Mouse (Mus musculus): Measurements from ENCODE around the gene Cilp. TPM values are rescaled to one million over a fixed set of nuclear protein-coding genes. Genes with fewer than 3 reads are reported as not detected.
A peak's percentile ranks its signal among the peaks of the same experiment; 100 is the strongest.
"Not testable (repeated sequence)": the region's sequence is repeated elsewhere in the genome, so short reads cannot be mapped to it uniquely, and the experiment has no call there.

Cilp gene
- polyA plus RNA-seq, 1 experiment from 2014 or later, result 0.21 TPM

GRCm38 (mm10) chr9:65273873-65274272, 8.9 kb downstream of the Cilp start:
- no peak for DNase-seq (ENCODE audit: low spot score)
- no peaks in the 10 kb centered on the region for H3K36me3 ChIP-seq (replicated peaks; ENCODE audit: control insufficient read depth, insufficient read depth, low read depth, low read length)
- WGBS, result 78% methylated on average over 4 of the region's 4 CpGs

GRCm38 (mm10) chr9:65274851-65275250, 9.9 kb downstream of the Cilp start:
- 78% methylated on average over 3 of the region's 3 CpGs for WGBS
- not testable (repeated sequence) for H3K36me3 ChIP-seq (replicated peaks; ENCODE audit: control insufficient read depth, insufficient read depth, low read depth, low read length); H3K27me3 ChIP-seq (ENCODE audit: control insufficient read depth, insufficient read depth, low read length); H3K4me2 ChIP-seq (ENCODE audit: low read depth, low read length); DNase-seq (ENCODE audit: low spot score); H3K9ac ChIP-seq (replicated peaks; ENCODE audit: low read length); ATAC-seq (replicated peaks; ENCODE audit: insufficient number of reproducible peaks, low FRiP score, low TSS enrichment, low read depth); H3K27ac ChIP-seq (replicated peaks; ENCODE audit: low read depth, low read length); H3K9me3 ChIP-seq (replicated peaks; ENCODE audit: control insufficient read depth, low read length); H3K4me3 ChIP-seq (ENCODE audit: low read depth, low read length); H3K4me1 ChIP-seq (ENCODE audit: control insufficient read depth, insufficient read depth, low read length)

More at GRCm38 (mm10) chr9:65273873-65274272, 8.9 kb downstream of the Cilp start:
- no peak for ATAC-seq (replicated peaks; ENCODE audit: insufficient number of reproducible peaks, low FRiP score, low TSS enrichment, low read depth)
- Histone ChIP-seq H3K4me2 (ENCODE audit: low read depth, low read length) (no peak overlapping the region), H3K4me1 (ENCODE audit: control insufficient read depth, insufficient read depth, low read length) (no peaks in the 10 kb centered on the region), H3K27ac (replicated peaks; ENCODE audit: low read depth, low read length) (no peak overlapping the region), H3K4me3 (ENCODE audit: low read depth, low read length) (no peak overlapping the region), H3K9ac (replicated peaks; ENCODE audit: low read length) (no peak overlapping the region), H3K27me3 (ENCODE audit: control insufficient read depth, insufficient read depth, low read length) (no peaks in the 10 kb centered on the region), H3K9me3 (replicated peaks; ENCODE audit: control insufficient read depth, low read length) (no peaks in the 10 kb centered on the region)

GRCm38 (mm10) chr9:65275810-65276530, 11.0 kb downstream of the Cilp start:
- WGBS, result 81% methylated on average over 4 of the region's 4 CpGs
- Histone ChIP-seq H3K27me3 (ENCODE audit: control insufficient read depth, insufficient read depth, low read length) (no peaks in the 10 kb centered on the region), H3K27ac (replicated peaks; ENCODE audit: low read depth, low read length) (no peak overlapping the region), H3K9me3 (replicated peaks; ENCODE audit: control insufficient read depth, low read length) (no peaks in the 10 kb centered on the region), H3K36me3 (replicated peaks; ENCODE audit: control insufficient read depth, insufficient read depth, low read depth, low read length) (no peaks in the 10 kb centered on the region), H3K4me1 (ENCODE audit: control insufficient read depth, insufficient read depth, low read length) (no peaks in the 10 kb centered on the region), H3K9ac (replicated peaks; ENCODE audit: low read length) (no peak overlapping the region), H3K4me3 (ENCODE audit: low read depth, low read length) (no peak overlapping the region), H3K4me2 (ENCODE audit: low read depth, low read length) (no peak overlapping the region)
- no peak for ATAC-seq (replicated peaks; ENCODE audit: insufficient number of reproducible peaks, low FRiP score, low TSS enrichment, low read depth)
- no peak for DNase-seq (ENCODE audit: low spot score)

- H3K27me3 ChIP-seq (ENCODE audit: control insufficient read depth, insufficient read depth, low read length), result no peaks in the 10 kb centered on the region
- 71% methylated on average over 5 of the region's 5 CpGs for WGBS
- H3K4me1 ChIP-seq (ENCODE audit: control insufficient read depth, insufficient read depth, low read length), result no peaks in the 10 kb centered on the region
- DNase-seq (ENCODE audit: low spot score) (no peak), ATAC-seq (replicated peaks; ENCODE audit: insufficient number of reproducible peaks, low FRiP score, low TSS enrichment, low read depth) (no peak)
- no peak overlapping the region for H3K27ac ChIP-seq (replicated peaks; ENCODE audit: low read depth, low read length)
- H3K4me3 ChIP-seq (ENCODE audit: low read depth, low read length), result no peak overlapping the region
- no peak overlapping the region for H3K9ac ChIP-seq (replicated peaks; ENCODE audit: low read length)
- no peak overlapping the region for H3K4me2 ChIP-seq (ENCODE audit: low read depth, low read length)
- H3K36me3 ChIP-seq (replicated peaks; ENCODE audit: control insufficient read depth, insufficient read depth, low read depth, low read length), result no peaks in the 10 kb centered on the region
- no peaks in the 10 kb centered on the region for H3K9me3 ChIP-seq (replicated peaks; ENCODE audit: control insufficient read depth, low read length)
Observed at GRCm38 (mm10) chr9:65281536-65282151, 16.7 kb downstream of the Cilp start.

- WGBS, result 5% methylated on average over 3 of the region's 3 CpGs
- H3K4me2 ChIP-seq (ENCODE audit: low read depth, low read length), result no peak overlapping the region
- H3K4me3 ChIP-seq (ENCODE audit: low read depth, low read length), result no peak overlapping the region
- H3K27ac ChIP-seq (replicated peaks; ENCODE audit: low read depth, low read length), result no peak overlapping the region
- H3K27me3 ChIP-seq (ENCODE audit: control insufficient read depth, insufficient read depth, low read length), result no peaks in the 10 kb centered on the region
- no peaks in the 10 kb centered on the region for H3K9me3 ChIP-seq (replicated peaks; ENCODE audit: control insufficient read depth, low read length)
- no peaks in the 10 kb centered on the region for H3K36me3 ChIP-seq (replicated peaks; ENCODE audit: control insufficient read depth, insufficient read depth, low read depth, low read length)
- no peak for ATAC-seq (replicated peaks; ENCODE audit: insufficient number of reproducible peaks, low FRiP score, low TSS enrichment, low read depth)
- no peaks in the 10 kb centered on the region for H3K4me1 ChIP-seq (ENCODE audit: control insufficient read depth, insufficient read depth, low read length)
- no peak overlapping the region for H3K9ac ChIP-seq (replicated peaks; ENCODE audit: low read length)
- peak; percentile 78 for DNase-seq (ENCODE audit: low spot score)
Observed at GRCm38 (mm10) chr9:65283301-65283700, 18.3 kb downstream of the Cilp start.

- not testable (repeated sequence) for H3K27ac ChIP-seq (replicated peaks; ENCODE audit: low read depth, low read length); H3K27me3 ChIP-seq (ENCODE audit: control insufficient read depth, insufficient read depth, low read length); H3K4me2 ChIP-seq (ENCODE audit: low read depth, low read length); H3K9ac ChIP-seq (replicated peaks; ENCODE audit: low read length); DNase-seq (ENCODE audit: low spot score); H3K4me3 ChIP-seq (ENCODE audit: low read depth, low read length); H3K36me3 ChIP-seq (replicated peaks; ENCODE audit: control insufficient read depth, insufficient read depth, low read depth, low read length); H3K9me3 ChIP-seq (replicated peaks; ENCODE audit: control insufficient read depth, low read length); H3K4me1 ChIP-seq (ENCODE audit: control insufficient read depth, insufficient read depth, low read length); ATAC-seq (replicated peaks; ENCODE audit: insufficient number of reproducible peaks, low FRiP score, low TSS enrichment, low read depth)
- 84% methylated on average over 5 of the region's 5 CpGs for WGBS
Observed at GRCm38 (mm10) chr9:65288252-65288651, 23.3 kb downstream of the Cilp start.

- ATAC-seq (replicated peaks; ENCODE audit: insufficient number of reproducible peaks, low FRiP score, low TSS enrichment, low read depth) (no peak), DNase-seq (ENCODE audit: low spot score) (no peak)
- no peaks in the 10 kb centered on the region for H3K36me3 ChIP-seq (replicated peaks; ENCODE audit: control insufficient read depth, insufficient read depth, low read depth, low read length)
- no peak overlapping the region for H3K4me3 ChIP-seq (ENCODE audit: low read depth, low read length)
- H3K9ac ChIP-seq (replicated peaks; ENCODE audit: low read length), result no peak overlapping the region
- H3K27ac ChIP-seq (replicated peaks; ENCODE audit: low read depth, low read length), result no peak overlapping the region
- no peaks in the 10 kb centered on the region for H3K27me3 ChIP-seq (ENCODE audit: control insufficient read depth, insufficient read depth, low read length)
- 91% methylated on average over 4 of the region's 4 CpGs for WGBS
- H3K9me3 ChIP-seq (replicated peaks; ENCODE audit: control insufficient read depth, low read length), result no peaks in the 10 kb centered on the region
- no peak overlapping the region for H3K4me2 ChIP-seq (ENCODE audit: low read depth, low read length)
- H3K4me1 ChIP-seq (ENCODE audit: control insufficient read depth, insufficient read depth, low read length), result no peaks in the 10 kb centered on the region; the same call in 1 of the 2 replicates
Observed at GRCm38 (mm10) chr9:65289988-65290387, 25.0 kb downstream of the Cilp start.

- Histone ChIP-seq H3K4me3 (ENCODE audit: low read depth, low read length) (no peak overlapping the region), H3K4me2 (ENCODE audit: low read depth, low read length) (no peak overlapping the region), H3K27me3 (ENCODE audit: control insufficient read depth, insufficient read depth, low read length) (no peaks in the 10 kb centered on the region), H3K9ac (replicated peaks; ENCODE audit: low read length) (no peak overlapping the region), H3K27ac (replicated peaks; ENCODE audit: low read depth, low read length) (no peak overlapping the region), H3K36me3 (replicated peaks; ENCODE audit: control insufficient read depth, insufficient read depth, low read depth, low read length) (no peaks in the 10 kb centered on the region), H3K4me1 (ENCODE audit: control insufficient read depth, insufficient read depth, low read length) (no peaks in the 10 kb centered on the region; the same call in 1 of the 2 replicates), H3K9me3 (replicated peaks; ENCODE audit: control insufficient read depth, low read length) (no peaks in the 10 kb centered on the region)
- DNase-seq (ENCODE audit: low spot score), result no peak
- 91% methylated on average over 3 of the region's 3 CpGs for WGBS
- no peak for ATAC-seq (replicated peaks; ENCODE audit: insufficient number of reproducible peaks, low FRiP score, low TSS enrichment, low read depth)
Observed at GRCm38 (mm10) chr9:65292421-65292820, 27.4 kb downstream of the Cilp start.
